Mouse (Mus musculus): ENCODE results near the gene Kctd15. TPM values are rescaled to one million over a fixed set of nuclear protein-coding genes. Genes with fewer than 3 reads are reported as not detected.

The Kctd15 gene
- polyA plus RNA-seq, 1 experiment from 2014 or later, result 44.6 TPM

GRCm38 (mm10) chr7:34641968-34642367, 14.6 kb downstream of the Kctd15 start:
- Histone ChIP-seq H3K36me3 (peaks cover 94% of the 10 kb centered on the region), H3K27ac (replicated peaks) (no peak overlapping the region), H3K27me3 (ENCODE audit: low read depth, poor library complexity, severe bottlenecking) (no peaks in the 10 kb centered on the region), H3K4me3 (no peak overlapping the region), H3K4me1 (no peaks in the 10 kb centered on the region; the same call in 1 of the 2 replicates), H3K9me3 (replicated peaks) (no peaks in the 10 kb centered on the region)
- WGBS, result 94% methylated on average over 13 of the region's 13 CpGs
- no peak for DNase-seq (ENCODE audit: low spot score)

- peaks cover 73% of the 10 kb centered on the region for H3K36me3 ChIP-seq
- no peak overlapping the region for H3K4me3 ChIP-seq
- no peaks in the 10 kb centered on the region; the same call in 1 of the 2 replicates for H3K4me1 ChIP-seq
- no peaks in the 10 kb centered on the region for H3K27me3 ChIP-seq (ENCODE audit: low read depth, poor library complexity, severe bottlenecking)
- 94% methylated on average over 11 of the region's 11 CpGs for WGBS
- no peak overlapping the region for H3K27ac ChIP-seq (replicated peaks)
- no peak for DNase-seq (ENCODE audit: low spot score)
- H3K9me3 ChIP-seq (replicated peaks), result no peaks in the 10 kb centered on the region
These were observed 16.7 kb downstream of the Kctd15 start for GRCm38 (mm10) chr7:34639798-34640197.

GRCm38 (mm10) chr7:34636661-34637060, 19.9 kb downstream of the Kctd15 start:
- Histone ChIP-seq H3K4me1 (no peaks in the 10 kb centered on the region; the same call in 1 of the 2 replicates), H3K4me3 (no peak overlapping the region), H3K36me3 (peaks cover 41% of the 10 kb centered on the region), H3K9me3 (replicated peaks) (no peaks in the 10 kb centered on the region), H3K27me3 (ENCODE audit: low read depth, poor library complexity, severe bottlenecking) (no peaks in the 10 kb centered on the region), H3K27ac (replicated peaks) (no peak overlapping the region)
- no peak for DNase-seq (ENCODE audit: low spot score)
- WGBS, result 85% methylated on average over 4 of the region's 4 CpGs

GRCm38 (mm10) chr7:34632966-34633742, 23.4 kb downstream of the Kctd15 start:
- Histone ChIP-seq H3K9me3 (replicated peaks) (no peaks in the 10 kb centered on the region), H3K27ac (replicated peaks) (no peak overlapping the region), H3K27me3 (ENCODE audit: low read depth, poor library complexity, severe bottlenecking) (peaks cover 4% of the 10 kb centered on the region; the same call in 1 of the 2 replicates), H3K4me1 (peaks cover 18% of the 10 kb centered on the region), H3K36me3 (peaks cover 6% of the 10 kb centered on the region), H3K4me3 (no peak overlapping the region)
- no peak for DNase-seq (ENCODE audit: low spot score)
- WGBS, result 88% methylated on average over 10 of the region's 10 CpGs

GRCm38 (mm10) chr7:34630211-34631085, 26.1 kb downstream of the Kctd15 start:
- WGBS, result 1% methylated on average over 34 of the region's 34 CpGs

GRCm38 (mm10) chr7:34629702-34630210, 26.8 kb downstream of the Kctd15 start:
- Histone ChIP-seq H3K27ac (replicated peaks) (peak overlapping the region; percentile 84), H3K4me1 (peaks cover 18% of the 10 kb centered on the region), H3K4me3 (peak overlapping the region; percentile 56), H3K36me3 (no peaks in the 10 kb centered on the region), H3K9me3 (replicated peaks) (no peaks in the 10 kb centered on the region), H3K27me3 (ENCODE audit: low read depth, poor library complexity, severe bottlenecking) (peaks cover 4% of the 10 kb centered on the region; the same call in 1 of the 2 replicates)
- no peak for DNase-seq (ENCODE audit: low spot score)
- WGBS, result 46% methylated on average over 8 of the region's 8 CpGs

More at GRCm38 (mm10) chr7:34630211-34631085, 26.1 kb downstream of the Kctd15 start:
- Histone ChIP-seq H3K27ac (replicated peaks) (peak overlapping the region; percentile 84), H3K4me3 (peak overlapping the region; percentile 56), H3K9me3 (replicated peaks) (no peaks in the 10 kb centered on the region), H3K4me1 (peaks cover 18% of the 10 kb centered on the region), H3K27me3 (ENCODE audit: low read depth, poor library complexity, severe bottlenecking) (peaks cover 4% of the 10 kb centered on the region; the same call in 1 of the 2 replicates), H3K36me3 (no peaks in the 10 kb centered on the region)
- peak; percentile 70 for DNase-seq (ENCODE audit: low spot score)

GRCm38 (mm10) chr7:34620411-34620810, 36.1 kb downstream of the Kctd15 start:
- 36% methylated on average over 2 of the region's 2 CpGs for WGBS
- no peaks in the 10 kb centered on the region for H3K27me3 ChIP-seq (ENCODE audit: low read depth, poor library complexity, severe bottlenecking)
- no peaks in the 10 kb centered on the region for H3K36me3 ChIP-seq
- H3K4me1 ChIP-seq, result no peaks in the 10 kb centered on the region
- H3K9me3 ChIP-seq (replicated peaks), result 0 out of 2 replicates have a peak, but pooled peaks cover 6% of the 10 kb centered on the region
- no peak for DNase-seq (ENCODE audit: low spot score)
- no peak overlapping the region for H3K27ac ChIP-seq (replicated peaks)
- H3K4me3 ChIP-seq, result no peak overlapping the region

GRCm38 (mm10) chr7:34618141-34618890, 38.2 kb downstream of the Kctd15 start:
- H3K27me3 ChIP-seq (ENCODE audit: low read depth, poor library complexity, severe bottlenecking), result no peaks in the 10 kb centered on the region
- no peak for DNase-seq (ENCODE audit: low spot score)
- 87% methylated on average over 11 of the region's 11 CpGs for WGBS
- no peaks in the 10 kb centered on the region for H3K4me1 ChIP-seq
- 0 out of 2 replicates have a peak, but pooled peaks cover 6% of the 10 kb centered on the region for H3K9me3 ChIP-seq (replicated peaks)
- H3K36me3 ChIP-seq, result no peaks in the 10 kb centered on the region
- H3K4me3 ChIP-seq, result no peak overlapping the region
- no peak overlapping the region for H3K27ac ChIP-seq (replicated peaks)

- DNase-seq (ENCODE audit: low spot score), result no peak
- no peak overlapping the region for H3K4me3 ChIP-seq
- H3K9me3 ChIP-seq (replicated peaks), result 0 out of 2 replicates have a peak, but pooled peaks cover 6% of the 10 kb centered on the region
- H3K27me3 ChIP-seq (ENCODE audit: low read depth, poor library complexity, severe bottlenecking), result no peaks in the 10 kb centered on the region
- no peaks in the 10 kb centered on the region for H3K4me1 ChIP-seq
- 90% methylated on average over 2 of the region's 2 CpGs for WGBS
- no peaks in the 10 kb centered on the region for H3K36me3 ChIP-seq
- no peak overlapping the region for H3K27ac ChIP-seq (replicated peaks)
These were observed 40.3 kb downstream of the Kctd15 start for GRCm38 (mm10) chr7:34616275-34616674.

GRCm38 (mm10) chr7:34610445-34610844, 46.1 kb downstream of the Kctd15 start:
- peaks cover 30% of the 10 kb centered on the region for H3K4me1 ChIP-seq
- peaks cover 5% of the 10 kb centered on the region; the same call in 1 of the 2 replicates for H3K27me3 ChIP-seq (ENCODE audit: low read depth, poor library complexity, severe bottlenecking)
- no peaks in the 10 kb centered on the region for H3K9me3 ChIP-seq (replicated peaks)
- H3K36me3 ChIP-seq, result no peaks in the 10 kb centered on the region
- no peak for DNase-seq (ENCODE audit: low spot score)
- no peak overlapping the region for H3K4me3 ChIP-seq
- H3K27ac ChIP-seq (replicated peaks), result peak overlapping the region; percentile 46; the same call in 1 of the 2 replicates
- 62% methylated on average over 6 of the region's 6 CpGs for WGBS

- H3K27ac ChIP-seq (replicated peaks), result peak overlapping the region; percentile 46; the same call in 1 of the 2 replicates
- DNase-seq (ENCODE audit: low spot score), result no peak
- WGBS, result 84% methylated on average over 5 of the region's 5 CpGs
- peaks cover 33% of the 10 kb centered on the region for H3K4me1 ChIP-seq
- no peak overlapping the region for H3K4me3 ChIP-seq
- H3K27me3 ChIP-seq (ENCODE audit: low read depth, poor library complexity, severe bottlenecking), result peaks cover 8% of the 10 kb centered on the region; the same call in 1 of the 2 replicates
- no peaks in the 10 kb centered on the region for H3K36me3 ChIP-seq
- H3K9me3 ChIP-seq (replicated peaks), result no peaks in the 10 kb centered on the region
These were observed 49.1 kb downstream of the Kctd15 start for GRCm38 (mm10) chr7:34607334-34607970.

Data from midbrain, embryonic 10.5 days (tissue).